Mouse (Mus musculus) heart, adult 18-20 months (tissue): ENCODE measurements around the gene Tnfrsf1b. TPM values are rescaled to one million over a fixed set of nuclear protein-coding genes. Genes with fewer than 3 reads are reported as not detected.

ENCODE experiments used
- DNase-seq, 2 experiments: peaks; one replicate each; pipeline ENCODE4 v3.0.0; 2021 to 2022; ENCODE audit warnings: mixed read lengths in 1 of 2
- total RNA-seq, 2 experiments: library from RNA; stranded (reverse); gene quantifications; 2 replicates each; pipeline ENCODE4 v1.2.3; 2021

The Tnfrsf1b gene
- total RNA-seq, 2 experiments from 2014 or later = 6.5 to 6.6 TPM

DNA sequence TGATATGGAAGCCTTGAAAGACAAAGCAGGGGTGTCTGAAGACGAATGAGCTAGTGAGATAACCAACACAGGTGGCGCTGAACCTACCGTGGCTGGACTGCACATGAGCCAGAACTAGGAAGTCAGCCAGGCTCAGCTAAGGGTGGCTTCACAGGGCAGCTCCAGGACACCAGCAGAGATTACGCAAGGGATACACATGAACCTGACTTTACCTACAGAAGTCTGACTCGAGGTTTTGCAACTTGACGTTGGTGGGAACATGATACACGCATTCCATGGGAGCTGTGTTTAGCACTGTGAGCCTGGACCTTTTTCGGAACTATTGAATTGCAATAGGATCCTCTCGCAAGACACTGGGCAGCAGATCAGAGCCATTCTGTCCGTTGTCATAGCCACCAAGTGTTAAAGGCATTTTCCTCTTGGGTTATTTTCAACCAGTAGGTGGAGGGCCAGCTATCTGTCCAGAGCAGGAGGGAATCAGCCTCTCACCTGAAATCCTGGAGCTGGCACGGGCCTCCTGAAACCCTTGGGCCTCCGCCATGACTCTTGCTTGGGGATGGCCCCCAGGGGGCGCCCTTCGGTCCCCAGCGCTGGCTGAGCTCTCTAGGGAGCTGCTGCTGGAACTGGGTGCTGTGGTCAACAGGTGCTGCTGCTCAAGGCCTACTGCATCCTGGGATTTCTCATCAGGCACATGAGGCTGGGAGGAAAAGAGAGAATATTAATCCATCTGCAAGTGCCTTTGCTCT lies 27.3 kb downstream of the Tnfrsf1b start:
- peak; percentile 42 to 65 for DNase-seq

DNA sequence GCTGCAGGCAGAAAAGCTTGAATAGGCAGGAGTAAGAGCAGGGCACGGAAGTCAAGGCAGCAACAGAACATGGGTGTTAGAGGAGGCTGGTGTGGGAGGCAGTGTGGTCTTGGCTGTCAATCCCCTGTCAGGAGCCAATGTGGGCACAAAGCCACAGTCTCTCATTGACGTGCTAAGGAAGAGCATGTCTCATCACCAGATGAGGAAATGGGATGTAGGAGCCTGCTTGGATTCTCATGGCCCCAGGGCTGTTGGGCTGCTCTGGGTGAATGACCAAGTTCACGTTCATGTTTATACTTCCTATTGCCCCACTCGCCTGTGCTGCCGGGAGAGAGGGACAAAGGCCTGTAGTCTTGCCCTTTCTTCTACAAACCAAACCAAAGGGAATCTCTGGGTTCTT lies 28.8 kb downstream of the Tnfrsf1b start:
- DNase-seq = peak in 1 of 2 experiments; percentile 33

DNA sequence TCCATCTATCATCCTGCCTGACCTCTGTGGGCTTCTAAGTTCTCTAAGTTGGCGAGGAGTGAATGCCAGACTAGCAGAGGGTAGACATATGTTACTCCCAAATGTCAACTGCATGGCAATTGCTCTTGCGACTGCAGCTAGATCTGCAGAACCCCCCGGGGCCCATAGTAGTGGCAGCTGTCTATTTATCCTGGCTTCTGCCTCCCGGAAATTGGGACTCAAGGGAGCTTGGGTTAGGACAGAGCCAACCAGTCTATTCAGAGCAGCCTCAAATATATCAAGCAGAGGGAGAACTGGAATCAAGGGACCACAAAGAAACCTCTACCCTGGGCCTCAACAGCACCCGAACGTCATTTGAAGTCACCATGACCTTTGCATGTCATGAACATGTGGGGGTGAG lies 29.6 kb downstream of the Tnfrsf1b start:
- peak; percentile 33 to 46 for DNase-seq

DNA sequence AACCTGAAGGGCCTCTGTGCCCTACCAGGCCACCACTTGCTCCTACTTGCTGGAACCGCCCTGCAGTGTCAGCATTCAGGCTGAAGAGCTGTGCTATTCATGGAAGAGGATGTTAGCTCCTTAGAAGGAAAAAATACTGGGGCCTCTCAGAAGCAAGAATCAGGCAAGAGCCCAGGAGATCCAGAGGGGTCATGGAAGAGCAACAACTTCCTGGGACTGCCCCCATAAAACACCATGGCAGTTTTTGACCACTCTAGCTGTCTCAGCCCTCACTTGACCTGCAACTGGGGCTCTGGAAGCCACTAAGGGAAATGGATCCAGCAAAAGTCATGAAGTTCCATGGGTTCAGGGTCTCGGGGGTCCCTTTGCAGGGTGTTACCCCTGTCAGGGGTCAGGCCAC lies 31.3 kb downstream of the Tnfrsf1b start:
- DNase-seq = peak in 1 of 2 experiments; percentile 40

GRCm38 (mm10) chr4:145214786-145215174 lies 31.9 kb downstream of the Tnfrsf1b start:
- no peak for DNase-seq

DNA sequence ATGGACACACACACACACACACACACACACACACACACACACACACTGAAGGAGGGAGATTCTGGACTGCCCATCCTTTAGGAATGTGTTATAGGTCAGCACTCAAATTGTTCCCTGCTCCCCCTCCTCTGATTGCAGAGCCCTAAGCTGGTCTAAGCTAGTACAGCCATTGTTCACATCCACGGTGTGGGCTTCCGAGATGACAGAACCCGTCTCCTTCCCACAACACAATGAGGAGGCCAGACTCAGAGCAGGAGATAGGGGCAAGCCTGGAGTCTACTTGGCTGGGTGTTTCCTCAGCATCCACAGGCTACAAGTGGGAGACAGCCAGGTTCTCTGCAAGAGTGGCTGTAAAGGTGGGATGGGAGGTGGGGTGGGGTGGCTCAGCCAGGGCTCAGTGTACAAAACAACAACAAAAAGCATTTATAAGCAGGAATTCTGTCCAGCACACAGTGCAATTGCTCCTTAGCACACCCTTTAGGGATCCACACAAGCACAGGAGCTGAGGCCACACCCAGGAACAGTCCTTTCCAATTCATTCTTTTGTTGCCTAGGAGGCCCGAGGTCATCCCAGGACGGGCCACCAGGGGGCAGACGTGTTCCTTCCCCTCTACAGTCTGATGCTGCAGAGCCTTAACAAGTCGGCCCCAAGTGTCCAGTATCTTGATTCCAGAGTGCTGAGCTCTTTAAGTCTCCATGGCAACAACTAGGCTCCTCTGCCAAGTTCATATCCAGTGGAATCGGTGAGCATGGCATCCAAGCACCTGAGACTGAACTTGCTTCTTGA lies 32.5 kb downstream of the Tnfrsf1b start:
- peak; percentile 93 to 97 for DNase-seq

DNA sequence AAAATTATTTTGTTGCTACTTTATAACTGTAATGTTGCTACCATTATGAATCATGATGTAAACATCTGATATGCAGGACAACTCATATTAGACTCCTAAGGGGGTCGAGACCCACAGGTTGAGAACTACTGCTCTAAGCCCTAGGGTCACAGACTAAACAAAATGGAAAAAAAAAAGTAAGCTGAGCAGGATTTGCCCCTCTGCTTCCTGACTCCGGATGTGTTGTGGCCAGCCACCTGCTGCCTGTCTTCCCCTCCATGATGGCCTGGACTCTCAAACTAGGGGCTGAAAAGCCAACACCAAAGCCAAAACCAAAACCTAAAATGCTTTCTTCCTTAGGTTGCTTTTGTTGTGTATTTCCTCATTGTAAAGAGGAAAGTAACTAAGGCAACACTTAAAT lies 35.6 kb downstream of the Tnfrsf1b start:
- no peak for DNase-seq

DNA sequence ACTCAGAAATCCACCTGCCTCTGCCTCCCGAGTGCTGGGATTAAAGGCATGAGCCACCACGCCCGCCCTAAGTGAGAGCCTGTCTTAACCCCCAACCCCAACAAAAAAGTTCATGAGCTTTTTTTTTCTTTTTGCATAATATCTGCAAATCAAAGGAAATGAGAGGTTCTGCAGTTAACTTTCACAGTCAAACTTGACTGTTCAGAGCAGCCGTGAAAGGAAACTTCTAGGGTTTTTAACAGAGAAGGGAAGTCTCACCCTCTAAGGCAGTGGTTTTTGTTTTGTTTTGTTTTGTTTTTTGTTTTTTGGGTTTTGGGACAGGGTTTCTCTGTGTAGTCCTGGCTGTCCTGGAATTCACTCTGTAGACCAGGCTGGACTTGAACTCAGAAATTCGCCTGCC lies 36.1 kb downstream of the Tnfrsf1b start:
- DNase-seq = no peak

DNA sequence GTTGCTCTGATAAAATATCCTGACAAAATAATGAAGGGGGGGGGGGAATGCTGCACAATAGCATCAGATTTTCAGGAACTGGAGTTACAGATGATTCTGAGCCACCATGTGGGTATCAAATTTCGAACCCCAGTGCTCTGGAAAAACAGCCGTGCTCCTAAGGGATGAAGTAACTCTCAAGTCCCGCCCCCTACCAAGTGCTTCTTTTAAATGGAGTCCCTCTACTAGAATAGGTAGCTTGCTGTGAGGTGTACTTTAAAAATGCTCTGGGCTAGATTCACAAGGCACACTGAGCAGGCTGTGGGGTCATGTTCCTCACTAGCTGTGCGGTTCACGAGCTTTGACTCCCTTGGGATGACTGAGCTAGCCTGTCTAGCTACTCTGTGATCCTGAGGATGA lies 37.0 kb downstream of the Tnfrsf1b start:
- DNase-seq = no peak

GRCm38 (mm10) chr4:145209076-145209689 lies 37.5 kb downstream of the Tnfrsf1b start:
- DNase-seq = no peak

GRCm38 (mm10) chr4:145207718-145208371 lies 38.8 kb downstream of the Tnfrsf1b start:
- peak in 1 of 2 experiments; percentile 48 for DNase-seq

GRCm38 (mm10) chr4:145204779-145205178 lies 41.9 kb downstream of the Tnfrsf1b start:
- no peak for DNase-seq

- DNase-seq = no peak
Observed at GRCm38 (mm10) chr4:145203305-145203704, 43.4 kb downstream of the Tnfrsf1b start.

DNA sequence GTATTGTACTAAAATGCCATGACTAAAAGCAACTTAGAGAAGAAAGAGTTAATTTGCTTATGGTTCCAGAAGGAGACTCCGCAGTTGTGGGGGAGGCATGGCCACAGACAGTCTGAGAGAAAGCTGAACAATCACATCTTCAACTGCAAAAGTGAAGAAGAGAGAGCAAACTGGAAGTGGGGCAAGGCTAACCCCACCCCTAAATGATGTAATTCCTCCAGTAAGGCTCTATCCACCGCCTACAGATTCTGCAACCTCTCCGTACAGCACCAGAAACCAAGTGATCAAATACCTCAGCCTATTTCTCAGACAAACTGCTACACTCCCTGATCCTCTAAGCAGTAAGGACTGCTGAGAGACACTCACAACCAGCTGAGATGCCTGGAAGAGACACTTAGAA lies 45.2 kb downstream of the Tnfrsf1b start:
- DNase-seq = no peak

GRCm38 (mm10) chr4:145199982-145200699 lies 46.5 kb downstream of the Tnfrsf1b start:
- peak; percentile 76 to 85 for DNase-seq

- DNase-seq = no peak
Observed at GRCm38 (mm10) chr4:145196586-145196985, 50.1 kb downstream of the Tnfrsf1b start.

GRCm38 (mm10) chr4:145195172-145195571 lies 51.5 kb downstream of the Tnfrsf1b start:
- DNase-seq = no peak

DNA sequence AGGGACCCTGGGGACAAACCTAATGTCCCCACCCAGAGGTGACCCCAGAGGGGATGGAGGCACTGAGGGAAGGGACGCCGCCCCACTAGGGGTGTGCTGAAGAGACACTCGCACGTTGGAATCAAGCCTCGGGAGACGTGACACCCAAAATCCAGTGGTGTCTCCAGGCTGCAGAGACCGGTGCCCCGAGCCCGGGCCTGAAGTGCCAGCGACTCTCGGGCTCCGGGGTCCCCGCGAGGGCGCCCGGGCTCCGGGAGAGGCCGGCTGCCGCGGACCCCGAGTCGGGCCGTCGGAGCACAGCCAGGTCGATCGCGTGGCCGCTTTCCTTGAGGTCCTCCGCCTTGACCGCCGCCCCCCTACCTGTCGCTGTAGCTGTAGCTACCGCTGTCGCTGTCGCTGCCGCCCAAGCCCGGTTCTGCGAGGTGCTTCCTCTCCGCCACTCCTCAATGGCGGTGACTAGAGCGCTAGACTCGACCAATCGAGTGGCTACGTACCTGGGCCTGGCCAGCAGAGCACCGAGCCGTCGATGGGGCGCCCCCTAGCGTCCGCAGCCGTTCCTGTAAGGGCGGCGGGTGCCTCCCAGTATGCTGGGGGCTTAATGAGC lies 52.0 kb downstream of the Tnfrsf1b start, which contains the start of gene Vps13d:
Gene Vps13d (minus strand): TSS at position 447 of the 604 bp plus-strand sequence.
- DNase-seq = peak; percentile 92

GRCm38 (mm10) chr4:145193991-145194511 lies 52.6 kb downstream of the Tnfrsf1b start:
- peak; percentile 79 to 89 for DNase-seq

DNA sequence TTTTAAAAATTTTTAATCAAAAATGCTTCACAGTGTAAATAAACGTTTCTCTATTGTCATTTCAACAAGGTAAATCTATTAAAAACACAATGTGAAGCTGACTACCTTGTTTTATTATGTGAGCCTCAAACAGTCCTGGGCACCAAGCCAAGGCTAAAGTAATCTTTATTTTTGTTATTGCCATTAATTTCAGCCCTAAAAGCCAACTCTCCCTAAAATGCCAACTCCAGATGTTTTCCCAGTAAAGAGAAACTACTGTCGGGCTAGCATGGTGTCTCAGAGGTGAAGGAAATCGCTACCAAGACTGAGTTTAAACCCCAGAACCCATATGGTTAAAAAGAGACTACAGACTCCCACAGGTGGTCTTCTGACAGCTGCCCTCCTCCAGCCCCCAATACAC lies 53.3 kb downstream of the Tnfrsf1b start:
- peak in 1 of 2 experiments; percentile 21 for DNase-seq

- peak; percentile 68 to 70 for DNase-seq
Observed at GRCm38 (mm10) chr4:145192686-145193085, 54.0 kb downstream of the Tnfrsf1b start.
